Mouse (Mus musculus) lung, postnatal 36 days (tissue): ENCODE measurements at regions not wholly inside any gene's neighbourhood (a gene's known extent, or its start where the extent isn't known, plus 50 kb on each side); places are given as distances from the start of the nearest gene placed in this dataset.

Experiments
- DNase-seq: peaks from one replicate; pipeline ENCODE4 v3.0.0; 2022; ENCODE audit warnings: mixed read lengths

GRCm38 (mm10) chr3:8001027-8001426 is 1380.8 kb upstream of the 1700008P02Rik start:
- no peak for DNase-seq

GRCm38 (mm10) chr3:7992322-7992721 is 1372.1 kb upstream of the 1700008P02Rik start:
- no peak for DNase-seq

DNA sequence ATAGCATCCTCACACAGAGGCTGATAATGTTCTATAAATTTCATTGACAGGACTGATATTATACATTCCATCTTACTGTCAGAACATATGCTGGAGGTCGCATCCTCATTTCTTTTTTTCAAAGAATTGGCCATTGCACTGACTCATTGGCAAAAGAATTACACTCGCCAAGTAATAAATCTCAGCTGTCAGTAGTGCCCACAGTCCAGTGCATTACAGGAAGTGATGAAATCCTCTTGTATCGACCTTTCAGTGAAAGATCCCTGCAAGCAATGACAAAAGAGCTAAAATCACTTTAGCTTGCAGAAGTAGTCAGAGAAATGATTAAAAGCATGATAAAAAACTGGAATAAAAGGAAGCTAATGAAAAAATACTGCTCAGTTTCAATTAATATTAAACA is 1353.0 kb upstream of the 1700008P02Rik start:
- no peak for DNase-seq

DNA sequence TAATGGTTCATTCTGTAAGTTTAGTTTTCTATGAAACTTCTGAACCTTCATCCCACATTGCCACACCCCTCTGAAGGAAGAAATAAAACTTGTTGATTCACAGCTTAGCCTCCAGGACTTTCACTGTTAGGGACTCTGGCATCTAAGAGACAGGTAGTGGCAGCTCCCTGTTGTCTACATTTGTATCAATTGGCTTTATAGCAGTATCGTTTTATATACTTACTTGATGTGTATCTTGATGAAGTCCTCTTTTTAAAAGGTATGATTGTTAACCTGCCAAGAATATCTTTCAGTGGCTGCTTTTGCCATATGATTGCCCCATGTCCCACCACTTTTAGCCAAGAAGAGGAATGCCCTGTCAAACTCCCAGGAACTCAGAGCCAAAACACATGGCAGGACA is 1333.7 kb upstream of the 1700008P02Rik start:
- no peak for DNase-seq

DNA sequence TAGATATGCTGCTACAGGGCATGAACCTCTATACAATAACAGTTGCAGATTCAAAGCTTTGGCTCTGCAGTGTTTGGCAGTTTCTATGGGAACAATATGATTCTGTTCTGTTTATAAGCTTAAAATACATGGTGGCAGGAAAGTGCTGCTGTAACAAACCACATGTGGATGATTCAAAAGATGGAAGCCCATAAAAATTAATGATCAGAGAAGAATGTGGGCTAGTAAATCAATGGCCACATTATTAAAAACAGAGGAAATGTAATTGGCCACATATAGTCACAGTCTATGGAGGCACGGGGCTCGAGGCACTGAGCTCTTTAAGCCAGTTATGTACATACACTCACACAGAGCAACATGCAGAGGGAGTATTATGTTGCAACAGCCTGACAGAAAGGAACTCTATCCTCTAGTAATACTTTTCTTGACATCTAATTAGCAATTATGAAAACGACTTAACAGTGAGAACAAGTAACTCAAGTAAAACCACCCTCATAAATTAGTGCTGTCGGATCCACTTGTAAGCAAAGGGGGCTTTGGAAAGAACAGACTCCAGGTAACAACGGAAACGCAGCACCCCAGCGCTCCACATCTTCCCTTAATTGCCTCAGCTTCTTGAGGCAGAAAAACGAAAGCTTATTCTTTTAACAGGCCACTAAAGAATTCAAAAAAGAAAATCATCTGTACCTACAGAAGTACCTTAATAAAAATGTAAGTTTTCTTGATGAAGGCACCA is 1323.6 kb upstream of the 1700008P02Rik start:
- DNase-seq = no peak
